Mouse (Mus musculus) G1E (cell line): ENCODE measurements around the gene Kcnj6. TPM values are rescaled to one million over a fixed set of nuclear protein-coding genes. Genes with fewer than 3 reads are reported as not detected.

ENCODE experiments used
- ATAC-seq: 2 replicates; pipeline ENCODE4 v1.8.0; 2016; ENCODE audit warnings: mild to moderate bottlenecking; ENCODE audit not compliant: insufficient number of reproducible peaks, poor library complexity, low FRiP score, severe bottlenecking; ENCODE audit errors: extremely low read depth
- DNase-seq: peaks from one replicate; pipeline ENCODE4 v3.0.0; 2012; ENCODE audit warnings: low spot score
- H3K27me3 ChIP-seq: 2 replicates; pipeline ENCODE4 v1.6.1; 2012; ENCODE audit warnings: mild to moderate bottlenecking, low read length, inconsistent platforms; ENCODE audit not compliant: insufficient read depth
- H3K36me3 ChIP-seq: replicated peaks from 2 replicates; pipeline ENCODE3; 2012; ENCODE audit warnings: mild to moderate bottlenecking, inconsistent platforms
- H3K4me1 ChIP-seq: 2 replicates; pipeline ENCODE4 v1.6.1; 2012; ENCODE audit warnings: low read depth, low read length, inconsistent platforms, mixed read lengths; ENCODE audit not compliant: insufficient read depth
- H3K4me3 ChIP-seq: 2 replicates; pipeline ENCODE4 v1.5.1; 2012; ENCODE audit warnings: low read depth, mild to moderate bottlenecking, inconsistent platforms, low read length, moderate library complexity, mixed read lengths
- H3K9me3 ChIP-seq: replicated peaks from 2 replicates; pipeline ENCODE4 v1.6.1; 2012; ENCODE audit warnings: inconsistent platforms
- CTCF ChIP-seq: IDR thresholded peaks from 2 replicates; pipeline ENCODE4 v1.5.1; 2012; ENCODE audit warnings: low read depth, low read length, inconsistent platforms, mixed read lengths
- GATA1 ChIP-seq: IDR thresholded peaks from 2 replicates; pipeline ENCODE4 v1.6.1; 2012; ENCODE audit warnings: borderline replicate concordance, low read length, inconsistent platforms, mixed read lengths
- GATA2 ChIP-seq: IDR thresholded peaks from 2 replicates; pipeline ENCODE4 v1.6.1; 2012; ENCODE audit warnings: low read depth, low read length, inconsistent platforms, borderline replicate concordance
- POLR2AphosphoS5 ChIP-seq: IDR thresholded peaks from 2 replicates; pipeline ENCODE4 v1.6.1; 2012; ENCODE audit warnings: low read depth, low read length, inconsistent platforms; ENCODE audit not compliant: insufficient replicate concordance
- TAL1 ChIP-seq: conservative IDR thresholded peaks from 2 replicates; pipeline ENCODE4 v1.6.1; 2012; ENCODE audit warnings: low read depth, low read length, inconsistent platforms, mixed read lengths
- polyA plus RNA-seq: library from polyadenylated mRNA; stranded (reverse); fragments of >175 nt; gene quantifications from 2 replicates; pipeline ENCODE4 v1.2.3, GENCODE M21; 2012
- total RNA-seq, 2 experiments: library from RNA; stranded (forward) in 1 of 2; stranded (reverse) in 1 of 2; fragments of 200-1000 nt in 1 of 2; fragments of >200 nt in 1 of 2; fragmentation: Nextera tagmentation in 1 of 2; gene quantifications; 2 replicates each; pipeline ENCODE4 v1.2.3; 2014 to 2017

Gene Kcnj6
- total and polyA plus RNA-seq, 3 experiments, result 0.22 TPM; not detected in 2

GRCm38 (mm10) chr16:94701971-94702370 is 295.5 kb downstream of the Kcnj6 start:
- DNase-seq (no peak), ATAC-seq (no peak)
- Histone ChIP-seq H3K9me3 (peaks cover 7% of the 10 kb centered on the region), H3K36me3 (no peaks in the 10 kb centered on the region), H3K4me3 (no peak overlapping the region), H3K4me1 (peaks cover 16% of the 10 kb centered on the region), H3K27me3 (peaks cover 27% of the 10 kb centered on the region)
- TF ChIP-seq POLR2AphosphoS5 (no peak), GATA2 (no peak), TAL1 (no peak), CTCF (no peak), GATA1 (no peak)

DNA sequence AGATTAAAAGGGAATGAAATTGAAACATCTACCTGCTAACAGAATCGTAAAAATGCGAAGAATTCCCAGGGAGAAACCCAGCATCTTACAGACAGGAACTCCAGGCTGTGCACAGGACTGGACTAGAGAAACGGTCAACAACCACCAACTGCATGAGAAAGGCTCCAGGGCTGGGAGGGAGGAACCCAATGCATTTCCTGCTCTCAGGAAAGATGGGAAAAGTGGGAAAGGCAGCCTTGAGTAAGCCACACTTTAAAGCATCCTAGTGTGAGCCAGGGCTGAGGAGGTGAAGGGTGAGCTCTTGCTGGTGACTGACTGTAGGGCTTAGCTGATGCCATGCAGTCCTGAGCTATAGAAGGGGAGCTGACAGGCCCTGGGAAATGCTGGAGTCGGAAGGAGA is 296.4 kb downstream of the Kcnj6 start:
- no peak for ATAC-seq
- no peak overlapping the region for H3K4me3 ChIP-seq
- peaks cover 4% of the 10 kb centered on the region for H3K36me3 ChIP-seq
- peaks cover 25% of the 10 kb centered on the region for H3K27me3 ChIP-seq
- TF ChIP-seq CTCF, result no peak
- TF ChIP-seq GATA1, result no peak
- no peak for TF ChIP-seq TAL1
- no peak for TF ChIP-seq POLR2AphosphoS5
- no peak for TF ChIP-seq GATA2
- H3K9me3 ChIP-seq, result peaks cover 7% of the 10 kb centered on the region
- peaks cover 23% of the 10 kb centered on the region for H3K4me1 ChIP-seq
- no peak for DNase-seq
